Mouse (Mus musculus) limb, embryonic 12.5 days (tissue): ENCODE data around the gene Naa80. TPM values are rescaled to one million over a fixed set of nuclear protein-coding genes. Genes with fewer than 3 reads are reported as not detected.

Source experiments
- ATAC-seq: fragments of 200-750 bp; cut with Nextera tagmentation; 2 replicates; pipeline ENCODE4 v1.8.0; 2017; ENCODE audit warnings: low read depth, moderate TSS enrichment; ENCODE audit not compliant: insufficient number of reproducible peaks, insufficient read depth, low FRiP score, low TSS enrichment
- H3K27ac ChIP-seq: fragments of 300-500 bp; sonication (generic); 2 replicates; pipeline ENCODE4 v1.5.1; 2016; ENCODE audit warnings: mild to moderate bottlenecking, moderate library complexity
- H3K27me3 ChIP-seq: fragments of 300-500 bp; sonication (generic); 2 replicates; pipeline ENCODE4 v1.6.1; 2016; ENCODE audit warnings: mild to moderate bottlenecking, moderate library complexity
- H3K36me3 ChIP-seq: fragments of 300-500 bp; sonication (generic); 2 replicates; pipeline ENCODE4 v1.6.1; 2016; ENCODE audit warnings: mild to moderate bottlenecking, moderate library complexity
- H3K4me1 ChIP-seq: fragments of 300-500 bp; sonication (generic); replicated peaks from 2 replicates; pipeline ENCODE4 v1.6.1; 2016
- H3K4me2 ChIP-seq: fragments of 300-500 bp; sonication (generic); 2 replicates; pipeline ENCODE4 v1.6.1; 2016; ENCODE audit warnings: mild to moderate bottlenecking, moderate library complexity
- H3K4me3 ChIP-seq: fragments of 300-500 bp; sonication (generic); replicated peaks from 2 replicates; pipeline ENCODE4 v1.5.1; 2016; ENCODE audit warnings: mild to moderate bottlenecking
- H3K9ac ChIP-seq: fragments of 300-500 bp; sonication (generic); replicated peaks from 2 replicates; pipeline ENCODE4 v1.6.1; 2016; ENCODE audit warnings: mild to moderate bottlenecking, moderate library complexity
- H3K9me3 ChIP-seq: fragments of 300-500 bp; sonication (generic); 2 replicates; pipeline ENCODE4 v1.6.1; 2016; ENCODE audit warnings: mild to moderate bottlenecking, moderate library complexity
- WGBS: fragments of 180-500 bp; shearing (Covaris S2); methylation state at CpG from one replicate; pipeline ENCODE4 v1.1.7; 2016; 5-methylcytosine and 5-hydroxymethylcytosine counted together
- polyA plus RNA-seq: library from polyadenylated mRNA; unstranded; fragments of >200 nt; fragmentation: Nextera tagmentation; extraction: Ambion mirVana; gene quantifications from 2 replicates; pipeline ENCODE4 v1.2.1, GENCODE M21; 2016

The Naa80 gene
- polyA plus RNA-seq, 1 experiment from 2014 or later = 14.3 TPM

DNA sequence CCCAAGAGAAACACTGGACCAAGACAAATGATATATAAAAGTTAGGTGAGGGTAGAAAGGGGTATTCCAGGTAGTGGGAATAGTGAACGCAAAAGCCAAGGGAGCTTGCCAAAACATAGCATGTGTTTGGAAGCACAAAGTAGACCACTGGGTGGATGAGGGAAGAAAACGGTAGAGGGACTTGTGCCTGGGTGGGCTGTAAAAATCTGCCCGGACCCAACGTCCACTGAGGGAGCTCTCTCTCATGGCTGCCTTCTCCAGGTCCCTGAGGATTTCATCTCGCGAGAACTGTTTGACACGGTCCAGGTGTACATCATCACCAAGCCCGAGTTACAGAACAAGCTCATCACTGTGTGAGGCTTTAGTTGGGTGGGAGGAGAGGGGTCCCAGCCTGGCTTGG is 36.0 kb upstream of the Naa80 start:
- no peak for ATAC-seq
- peaks cover 40% of the 10 kb centered on the region for H3K4me1 ChIP-seq
- H3K9ac ChIP-seq = peak overlapping the region; percentile 57
- peaks cover 48% of the 10 kb centered on the region for H3K36me3 ChIP-seq
- H3K27me3 ChIP-seq = no peaks in the 10 kb centered on the region
- peak overlapping the region; percentile 60 for H3K4me3 ChIP-seq
- 36% methylated on average over 8 of the region's 8 CpGs for WGBS
- no peak overlapping the region for H3K27ac ChIP-seq
- H3K9me3 ChIP-seq = no peaks in the 10 kb centered on the region
- H3K4me2 ChIP-seq = peak overlapping the region; percentile 83

DNA sequence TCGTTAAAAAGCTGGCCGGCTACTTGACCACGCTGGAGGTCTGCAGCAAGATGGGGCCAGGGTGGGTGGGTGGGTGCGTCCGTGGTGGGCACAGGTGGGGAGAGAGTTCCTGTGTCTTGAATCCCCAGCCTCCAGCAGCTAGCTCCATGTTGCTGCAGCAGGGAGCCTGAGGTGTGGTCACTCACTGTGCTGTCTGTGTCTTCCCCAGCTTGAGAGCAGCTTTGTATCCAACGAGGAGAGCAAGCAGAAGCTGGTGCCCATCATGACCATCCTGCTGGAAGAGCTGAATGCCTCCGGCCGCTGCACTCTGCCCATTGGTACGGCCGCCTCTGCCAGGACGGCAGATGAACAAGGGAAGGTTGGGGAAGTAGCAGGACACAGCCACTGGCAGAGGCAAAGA is 35.4 kb upstream of the Naa80 start:
- peaks cover 43% of the 10 kb centered on the region for H3K36me3 ChIP-seq
- peaks cover 42% of the 10 kb centered on the region for H3K4me1 ChIP-seq
- H3K27ac ChIP-seq = no peak overlapping the region
- H3K27me3 ChIP-seq = no peaks in the 10 kb centered on the region
- H3K9ac ChIP-seq = no peak overlapping the region
- ATAC-seq = no peak
- H3K9me3 ChIP-seq = no peaks in the 10 kb centered on the region
- 0 out of 2 replicates have a peak overlapping the region, but pooled peaks have one; percentile 60 for H3K4me3 ChIP-seq
- 84% methylated on average over 11 of the region's 11 CpGs for WGBS
- peak overlapping the region; percentile 83; the same call in 1 of the 2 replicates for H3K4me2 ChIP-seq

DNA sequence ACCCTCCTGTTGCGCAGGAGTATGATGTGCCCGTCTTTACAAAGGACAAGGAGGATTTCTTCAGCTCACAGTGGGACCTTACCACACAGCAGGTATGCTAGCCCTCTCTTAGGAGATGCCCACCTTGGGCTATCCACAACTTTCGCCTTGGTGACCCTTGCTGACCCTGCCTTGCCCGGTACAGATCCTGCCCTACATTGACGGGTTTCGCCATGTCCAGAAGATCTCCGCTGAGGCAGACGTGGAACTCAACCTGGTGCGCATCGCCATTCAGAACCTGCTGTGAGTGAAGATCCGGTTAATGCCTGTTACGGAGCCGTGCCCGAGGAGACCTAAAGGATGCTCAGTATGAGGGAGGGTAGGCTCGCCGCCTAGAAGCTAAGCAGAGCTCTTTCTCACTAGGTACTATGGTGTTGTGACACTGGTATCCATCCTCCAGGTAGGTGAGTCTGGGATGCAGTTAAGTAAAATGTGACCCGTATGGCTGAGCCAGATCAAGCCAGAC is 34.4 kb upstream of the Naa80 start:
- Histone ChIP-seq H3K4me3 (no peak overlapping the region), H3K4me2 (no peak overlapping the region), H3K36me3 (peaks cover 33% of the 10 kb centered on the region), H3K4me1 (peaks cover 42% of the 10 kb centered on the region), H3K27me3 (0 out of 2 replicates have a peak, but pooled peaks cover 1% of the 10 kb centered on the region), H3K9me3 (no peaks in the 10 kb centered on the region), H3K27ac (no peak overlapping the region), H3K9ac (no peak overlapping the region)
- WGBS = 93% methylated on average over 17 of the region's 17 CpGs
- no peak for ATAC-seq

DNA sequence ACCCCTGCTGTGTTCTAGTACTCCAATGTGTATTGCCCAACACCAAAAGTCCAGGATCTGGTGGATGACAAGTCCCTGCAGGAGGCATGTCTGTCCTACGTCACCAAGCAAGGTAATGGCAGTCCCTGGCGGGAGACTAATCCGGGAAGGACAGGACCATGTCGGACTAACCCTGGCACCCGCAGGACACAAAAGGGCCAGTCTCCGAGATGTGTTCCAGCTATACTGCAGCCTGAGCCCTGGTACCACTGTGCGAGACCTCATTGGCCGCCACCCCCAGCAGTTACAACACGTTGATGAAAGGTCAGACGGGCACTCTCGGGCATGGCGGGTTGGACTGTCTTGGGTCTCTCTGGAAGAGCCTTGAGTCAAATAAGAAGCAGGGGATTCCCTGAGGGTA is 34.0 kb upstream of the Naa80 start:
- WGBS = 90% methylated on average over 12 of the region's 12 CpGs
- no peak overlapping the region for H3K4me3 ChIP-seq
- 0 out of 2 replicates have a peak, but pooled peaks cover 4% of the 10 kb centered on the region for H3K27me3 ChIP-seq
- ATAC-seq = no peak
- peaks cover 42% of the 10 kb centered on the region for H3K4me1 ChIP-seq
- no peak overlapping the region for H3K4me2 ChIP-seq
- no peaks in the 10 kb centered on the region for H3K9me3 ChIP-seq
- peaks cover 28% of the 10 kb centered on the region for H3K36me3 ChIP-seq
- H3K27ac ChIP-seq = no peak overlapping the region
- H3K9ac ChIP-seq = no peak overlapping the region

DNA sequence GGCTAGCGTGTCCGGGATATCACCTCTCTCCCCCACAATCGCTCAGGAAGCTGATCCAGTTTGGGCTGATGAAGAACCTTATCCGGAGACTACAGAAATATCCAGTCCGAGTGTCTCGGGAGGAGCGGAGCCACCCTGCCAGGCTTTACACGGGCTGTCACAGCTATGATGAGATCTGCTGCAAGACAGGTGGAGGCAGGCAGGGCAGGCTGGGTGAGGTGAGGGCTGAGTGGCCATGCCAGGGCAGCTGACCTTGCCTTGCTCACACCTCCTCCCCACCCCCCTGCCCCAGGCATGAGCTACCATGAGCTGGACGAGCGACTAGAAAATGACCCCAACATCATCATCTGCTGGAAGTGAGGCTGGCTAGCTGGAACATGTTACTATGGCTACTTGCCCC is 33.5 kb upstream of the Naa80 start:
- ATAC-seq = no peak

DNA sequence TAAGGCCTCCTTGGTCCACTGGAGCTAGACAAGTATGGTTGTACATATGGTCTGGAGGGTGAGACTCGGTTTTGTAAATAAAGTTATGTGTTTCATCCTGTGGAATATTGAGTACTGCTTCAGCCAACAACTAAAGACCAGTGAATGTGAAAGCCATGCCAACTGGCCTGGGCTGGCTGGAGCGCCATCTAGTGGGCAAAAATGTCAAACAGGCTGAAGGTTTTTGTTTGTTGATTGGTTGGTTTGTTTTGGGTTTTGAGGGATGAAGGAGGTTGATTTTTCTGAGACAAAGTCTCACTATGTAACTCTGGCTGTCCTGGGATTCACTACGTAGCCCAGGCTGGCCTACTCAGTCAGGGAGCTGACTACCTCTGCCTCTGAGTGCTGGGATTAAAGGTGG is 33.1 kb upstream of the Naa80 start:
- Histone ChIP-seq H3K9ac (no peak overlapping the region), H3K36me3 (peaks cover 24% of the 10 kb centered on the region), H3K27ac (no peak overlapping the region), H3K9me3 (no peaks in the 10 kb centered on the region), H3K4me2 (0 out of 2 replicates have a peak overlapping the region, but pooled peaks have one; percentile 13), H3K4me3 (no peak overlapping the region), H3K4me1 (peaks cover 44% of the 10 kb centered on the region), H3K27me3 (peaks cover 10% of the 10 kb centered on the region; the same call in 1 of the 2 replicates)
- ATAC-seq = no peak
- WGBS = 6% methylated on average over 3 of the region's 3 CpGs

More for the DNA sequence above, 33.5 kb upstream of the Naa80 start:
- H3K27me3 ChIP-seq = peaks cover 6% of the 10 kb centered on the region; the same call in 1 of the 2 replicates
- no peak overlapping the region for H3K4me2 ChIP-seq
- no peak overlapping the region for H3K4me3 ChIP-seq
- 83% methylated on average over 10 of the region's 10 CpGs for WGBS
- peaks cover 24% of the 10 kb centered on the region for H3K36me3 ChIP-seq
- H3K4me1 ChIP-seq = peaks cover 42% of the 10 kb centered on the region
- no peak overlapping the region for H3K27ac ChIP-seq
- H3K9me3 ChIP-seq = no peaks in the 10 kb centered on the region
- H3K9ac ChIP-seq = no peak overlapping the region

DNA sequence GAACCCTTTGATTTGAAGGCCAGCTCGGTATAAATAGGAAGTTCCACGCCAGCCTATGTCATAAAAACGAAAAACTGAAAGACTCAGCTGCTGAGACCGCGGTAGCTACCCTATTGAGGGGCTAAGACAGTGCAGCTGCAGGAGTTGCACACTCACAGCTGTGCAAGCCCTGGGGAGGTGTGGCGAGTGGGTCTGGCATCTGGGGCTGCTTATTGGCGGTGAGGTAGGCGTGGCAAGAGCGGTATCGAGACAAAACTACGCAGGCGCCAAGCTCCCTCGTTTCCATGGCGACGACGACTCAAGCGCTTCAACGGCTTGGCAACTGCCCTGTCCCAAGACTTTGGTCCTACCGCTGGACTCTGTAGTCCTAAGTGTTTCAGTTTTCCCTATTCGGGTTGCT is 31.7 kb upstream of the Naa80 start, which contains the start of gene Zmynd10:
TSS of gene Zmynd10 (plus strand) at position 273 of the 400 bp plus-strand sequence.
- peak; percentile 70; the same call in 1 of the 2 replicates for ATAC-seq
- Histone ChIP-seq H3K9me3 (no peaks in the 10 kb centered on the region), H3K9ac (peak within 1 kb of the TSS; percentile 9; the same call in 1 of the 2 replicates), H3K4me2 (peak within 1 kb of the TSS; percentile 55), H3K36me3 (peaks cover 24% of the 10 kb centered on the region), H3K27me3 (peaks cover 13% of the 10 kb centered on the region; the same call in 1 of the 2 replicates), H3K4me3 (peak within 1 kb of the TSS; percentile 22), H3K4me1 (peaks cover 50% of the 10 kb centered on the region), H3K27ac (peak within 1 kb of the TSS; percentile 79)
- WGBS = 2% methylated on average over 20 of the region's 20 CpGs

DNA sequence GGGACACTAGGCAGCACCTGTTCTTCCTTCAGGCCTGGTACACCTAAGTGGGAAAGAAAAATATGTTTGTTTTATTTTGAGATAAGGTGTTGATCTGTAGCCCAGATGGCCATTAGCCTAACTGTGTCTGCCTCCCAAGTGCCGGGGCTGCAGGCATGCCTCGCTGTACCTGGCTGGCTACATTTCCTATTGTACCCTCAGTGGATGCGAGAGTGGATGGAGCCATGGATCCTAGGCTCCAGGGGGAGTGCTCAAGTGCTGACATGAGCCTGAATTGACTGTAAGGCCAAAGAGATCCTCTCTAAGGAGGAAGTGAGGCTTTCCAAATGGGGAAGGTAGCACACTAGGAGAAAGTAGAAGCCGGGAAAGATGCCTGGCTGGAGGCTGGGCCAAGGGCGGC is 30.7 kb upstream of the Naa80 start:
- H3K27me3 ChIP-seq = peaks cover 13% of the 10 kb centered on the region; the same call in 1 of the 2 replicates
- no peak overlapping the region for H3K4me2 ChIP-seq
- ATAC-seq = no peak
- H3K4me3 ChIP-seq = no peak overlapping the region
- peaks cover 24% of the 10 kb centered on the region for H3K36me3 ChIP-seq
- peaks cover 53% of the 10 kb centered on the region for H3K4me1 ChIP-seq
- H3K9me3 ChIP-seq = no peaks in the 10 kb centered on the region
- H3K27ac ChIP-seq = no peak overlapping the region; the same call in 1 of the 2 replicates
- no peak overlapping the region for H3K9ac ChIP-seq
- WGBS = 77% methylated on average over 5 of the region's 5 CpGs

DNA sequence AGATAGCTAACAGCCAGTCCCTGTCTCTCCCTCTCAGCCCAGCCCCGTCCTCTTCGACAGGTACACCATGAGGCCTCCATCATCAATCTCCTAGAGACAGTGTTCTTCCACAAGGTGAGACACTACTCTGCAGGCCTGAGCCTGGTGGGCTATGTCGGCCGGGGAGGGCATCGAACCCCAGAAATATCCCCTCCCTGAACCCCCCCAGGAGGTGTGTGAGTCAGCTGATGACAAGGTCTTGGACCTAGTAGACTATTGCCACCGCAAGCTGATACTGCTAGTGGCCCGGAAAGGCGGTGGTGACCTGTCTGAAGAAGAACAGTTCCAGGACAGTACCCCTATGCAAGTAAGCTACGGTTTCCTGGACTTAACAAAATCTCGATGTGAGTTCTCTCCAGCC is 29.9 kb upstream of the Naa80 start:
- Histone ChIP-seq H3K4me3 (no peak overlapping the region), H3K9ac (no peak overlapping the region), H3K9me3 (no peaks in the 10 kb centered on the region), H3K4me2 (no peak overlapping the region), H3K27ac (no peak overlapping the region), H3K36me3 (peaks cover 17% of the 10 kb centered on the region), H3K4me1 (peaks cover 58% of the 10 kb centered on the region), H3K27me3 (peaks cover 13% of the 10 kb centered on the region; the same call in 1 of the 2 replicates)
- ATAC-seq = no peak
- WGBS = 90% methylated on average over 10 of the region's 10 CpGs

DNA sequence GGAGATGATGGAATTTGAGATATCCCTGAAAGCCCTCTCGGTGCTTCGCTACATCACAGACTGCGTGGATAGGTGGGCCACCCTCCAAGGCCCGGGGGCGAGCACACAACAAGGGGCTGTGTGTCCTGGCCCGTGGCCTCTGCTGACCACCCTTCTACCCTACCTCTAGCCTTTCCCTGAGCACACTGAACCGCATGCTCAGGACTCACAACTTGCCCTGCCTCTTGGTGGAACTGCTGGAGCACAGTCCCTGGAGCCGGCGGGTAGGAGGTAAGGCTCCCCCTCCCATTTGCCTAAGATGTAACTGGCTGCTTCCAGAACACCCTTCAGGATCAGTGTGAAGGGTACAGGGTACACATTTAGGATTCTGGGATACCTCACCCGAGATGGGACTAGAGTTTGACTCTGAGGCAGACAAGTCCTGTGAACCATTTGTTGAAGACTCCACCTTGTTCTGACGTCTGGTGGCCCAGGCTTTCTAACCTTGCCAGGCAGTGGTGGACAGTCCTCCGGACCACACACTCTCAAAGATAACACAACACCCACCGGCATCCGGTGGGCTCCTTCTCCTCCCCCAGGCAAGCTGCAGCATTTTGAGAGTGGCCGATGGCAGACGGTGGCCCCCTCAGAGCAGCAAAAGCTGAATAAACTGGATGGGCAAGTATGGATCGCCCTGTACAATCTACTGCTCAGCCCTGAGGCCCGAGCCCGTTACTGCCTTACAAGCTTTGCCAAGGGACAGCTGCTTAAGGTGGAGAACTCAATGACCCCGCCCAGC is 29.2 kb upstream of the Naa80 start:
- Histone ChIP-seq H3K27ac (no peak overlapping the region), H3K27me3 (peaks cover 13% of the 10 kb centered on the region; the same call in 1 of the 2 replicates), H3K4me2 (0 out of 2 replicates have a peak overlapping the region, but pooled peaks have one; percentile 89), H3K4me1 (peaks cover 61% of the 10 kb centered on the region), H3K9me3 (no peaks in the 10 kb centered on the region), H3K9ac (no peak overlapping the region), H3K36me3 (peaks cover 10% of the 10 kb centered on the region), H3K4me3 (no peak overlapping the region)
- 82% methylated on average over 20 of the region's 20 CpGs for WGBS
- ATAC-seq = no peak

DNA sequence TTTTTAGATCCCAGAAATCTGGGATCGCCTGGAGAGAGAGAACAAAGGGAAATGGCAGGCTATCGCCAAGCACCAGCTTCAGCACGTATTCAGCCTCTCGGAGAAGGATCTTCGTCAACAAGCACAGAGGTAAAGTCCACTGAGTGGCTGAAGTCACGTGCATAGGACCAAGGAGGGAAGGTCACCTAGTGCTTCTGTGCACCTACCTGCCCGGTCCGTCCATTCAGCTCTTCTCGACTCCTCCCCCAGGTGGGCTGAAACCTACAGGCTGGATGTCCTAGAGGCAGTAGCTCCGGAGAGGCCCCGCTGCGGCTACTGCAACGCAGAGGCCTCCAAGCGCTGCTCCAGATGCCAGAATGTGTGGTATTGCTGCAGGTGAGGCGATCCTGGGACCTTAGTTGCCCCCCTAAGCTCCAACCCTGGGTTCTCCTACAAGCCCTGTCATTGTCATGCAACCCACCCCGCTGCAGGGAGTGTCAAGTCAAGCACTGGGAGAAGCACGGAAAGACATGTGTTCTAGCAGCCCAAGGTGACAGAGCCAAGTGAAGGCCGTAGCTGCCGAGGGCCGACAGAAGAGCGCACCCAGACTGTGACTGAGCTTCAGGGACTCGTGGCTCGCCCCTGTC is 28.1 kb upstream of the Naa80 start:
- H3K4me3 ChIP-seq = peak overlapping the region; percentile 75
- H3K36me3 ChIP-seq = no peaks in the 10 kb centered on the region
- no peak for ATAC-seq
- H3K4me1 ChIP-seq = peaks cover 65% of the 10 kb centered on the region
- H3K9me3 ChIP-seq = no peaks in the 10 kb centered on the region
- H3K27me3 ChIP-seq = peaks cover 13% of the 10 kb centered on the region; the same call in 1 of the 2 replicates
- peak overlapping the region; percentile 87 for H3K27ac ChIP-seq
- H3K4me2 ChIP-seq = peak overlapping the region; percentile 89
- H3K9ac ChIP-seq = peak overlapping the region; percentile 83; the same call in 1 of the 2 replicates
- 30% methylated on average over 23 of the region's 23 CpGs for WGBS
